Mouse (Mus musculus) lung, embryonic 16.5 days (tissue): Measurements from ENCODE around the gene Epas1. TPM values are rescaled to one million over a fixed set of nuclear protein-coding genes. Genes with fewer than 3 reads are reported as not detected.

Experiments used
- ATAC-seq: fragments of 200-750 bp; cut with Nextera tagmentation; 2 replicates; pipeline ENCODE4 v1.8.0; 2017; ENCODE audit warnings: low read depth, mild to moderate bottlenecking, moderate library complexity
- H3K27ac ChIP-seq: fragments of 300-500 bp; sonication (generic); 2 replicates; pipeline ENCODE4 v1.5.1; 2014; ENCODE audit warnings: mild to moderate bottlenecking, control low read depth, low read length
- H3K27me3 ChIP-seq: fragments of 300-500 bp; sonication (generic); 2 replicates; pipeline ENCODE4 v1.6.1; 2014; ENCODE audit warnings: low read depth, low read length, mixed read lengths; ENCODE audit not compliant: control insufficient read depth, insufficient read depth
- H3K36me3 ChIP-seq: fragments of 300-500 bp; sonication (generic); 2 replicates; pipeline ENCODE4 v1.6.1; 2014; ENCODE audit warnings: low read length; ENCODE audit not compliant: control insufficient read depth, insufficient read depth
- H3K4me1 ChIP-seq: fragments of 300-500 bp; sonication (generic); replicated peaks from 2 replicates; pipeline ENCODE4 v1.6.1; 2014; ENCODE audit warnings: low read length, mixed read lengths; ENCODE audit not compliant: control insufficient read depth, insufficient read depth
- H3K4me2 ChIP-seq: fragments of 300-500 bp; sonication (generic); 2 replicates; pipeline ENCODE4 v1.6.1; 2014; ENCODE audit warnings: low read depth, low read length, control low read depth
- H3K4me3 ChIP-seq: fragments of 300-500 bp; sonication (generic); 2 replicates; pipeline ENCODE4 v1.5.1; 2014; ENCODE audit warnings: mild to moderate bottlenecking, low read length, control low read depth
- H3K9ac ChIP-seq: fragments of 300-500 bp; sonication (generic); 2 replicates; pipeline ENCODE4 v1.6.1; 2014; ENCODE audit warnings: low read length, control low read depth
- H3K9me3 ChIP-seq: fragments of 300-500 bp; sonication (generic); 2 replicates; pipeline ENCODE4 v1.6.1; 2016; ENCODE audit warnings: low read length; ENCODE audit not compliant: control insufficient read depth
- WGBS: fragments of 180-500 bp; shearing (Covaris S2); extraction: QIAGEN DNeasy Blood & Tissue Kit; methylation state at CpG from one replicate; pipeline ENCODE4 v1.1.7; 2014; 5-methylcytosine and 5-hydroxymethylcytosine counted together
- polyA plus RNA-seq: library from polyadenylated mRNA; unstranded; fragments of >200 nt; fragmentation: Nextera tagmentation; extraction: Ambion mirVana; gene quantifications from 2 replicates; pipeline ENCODE4 v1.2.1, GENCODE M21; 2015

Gene Epas1
- polyA plus RNA-seq, 1 experiment from 2014 or later = 14.5 TPM

DNA sequence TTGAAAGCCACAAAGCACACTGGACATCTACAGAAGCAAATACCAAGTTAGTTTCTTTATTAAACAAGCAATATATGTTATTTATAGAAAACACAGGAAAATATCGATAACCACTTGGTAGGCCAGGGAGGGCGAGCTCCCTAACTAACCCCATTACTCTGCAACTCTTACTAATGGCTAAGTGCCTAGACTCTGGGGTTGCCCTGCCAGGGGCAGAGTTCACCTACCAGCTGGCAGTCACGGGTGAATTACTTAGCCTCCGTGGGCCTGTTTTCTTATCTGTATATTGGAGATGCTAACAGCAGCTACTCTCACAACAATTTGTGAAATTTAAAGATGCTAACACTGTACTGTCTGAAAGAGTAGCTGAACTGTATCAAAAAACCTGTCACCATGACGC is 42.3 kb downstream of the Epas1 start:
- Histone ChIP-seq H3K36me3 (no peaks in the 10 kb centered on the region), H3K27ac (no peak overlapping the region), H3K9me3 (no peaks in the 10 kb centered on the region), H3K4me1 (peaks cover 10% of the 10 kb centered on the region), H3K27me3 (no peaks in the 10 kb centered on the region), H3K9ac (no peak overlapping the region), H3K4me2 (no peak overlapping the region), H3K4me3 (no peak overlapping the region)
- 69% methylated on average over 5 of the region's 5 CpGs for WGBS
- ATAC-seq = no peak

DNA sequence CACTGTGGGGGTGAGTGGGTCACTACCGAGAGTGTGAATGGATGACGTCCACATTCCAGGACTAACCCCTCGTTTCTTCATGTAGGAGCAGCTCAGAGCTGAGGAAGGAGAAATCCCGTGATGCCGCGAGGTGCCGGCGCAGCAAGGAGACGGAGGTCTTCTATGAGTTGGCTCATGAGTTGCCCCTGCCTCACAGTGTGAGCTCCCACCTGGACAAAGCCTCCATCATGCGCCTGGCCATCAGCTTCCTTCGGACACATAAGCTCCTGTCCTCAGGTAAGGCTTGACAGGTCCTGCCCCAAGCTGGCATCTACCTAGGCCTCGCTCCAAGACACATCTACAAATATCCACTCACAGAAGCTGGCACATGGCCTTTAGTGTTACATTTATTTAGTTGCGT is 43.5 kb downstream of the Epas1 start:
- Histone ChIP-seq H3K9ac (no peak overlapping the region), H3K27ac (peak overlapping the region; percentile 67; the same call in 1 of the 2 replicates), H3K4me1 (peaks cover 15% of the 10 kb centered on the region), H3K36me3 (no peaks in the 10 kb centered on the region), H3K27me3 (no peaks in the 10 kb centered on the region), H3K4me2 (no peak overlapping the region), H3K9me3 (no peaks in the 10 kb centered on the region), H3K4me3 (no peak overlapping the region)
- ATAC-seq = no peak
- WGBS = 90% methylated on average over 13 of the region's 13 CpGs

DNA sequence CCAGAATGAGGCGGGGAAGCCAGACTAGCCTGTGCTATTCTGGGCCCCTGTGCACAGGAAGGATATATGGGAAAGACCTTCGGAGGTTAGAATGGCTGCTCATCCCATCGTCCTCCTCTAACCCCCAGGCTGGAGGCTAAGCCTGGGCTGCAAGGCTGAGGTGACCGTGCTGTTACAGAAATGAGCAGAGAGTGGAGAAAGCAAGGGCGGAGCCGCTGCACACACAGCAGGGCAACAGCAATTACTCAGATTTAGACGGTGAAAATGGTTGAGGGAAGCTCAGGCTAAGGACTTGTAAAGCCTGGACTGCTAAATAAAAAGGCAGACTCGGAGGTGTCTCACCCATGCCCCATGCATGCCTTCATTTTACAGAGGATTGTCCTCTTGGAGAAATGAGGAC is 45.0 kb downstream of the Epas1 start:
- Histone ChIP-seq H3K4me1 (peaks cover 24% of the 10 kb centered on the region), H3K27me3 (no peaks in the 10 kb centered on the region), H3K36me3 (no peaks in the 10 kb centered on the region), H3K4me2 (no peak overlapping the region), H3K27ac (peak overlapping the region; percentile 67), H3K9me3 (no peaks in the 10 kb centered on the region), H3K9ac (no peak overlapping the region), H3K4me3 (no peak overlapping the region)
- 52% methylated on average over 8 of the region's 8 CpGs for WGBS
- no peak for ATAC-seq

DNA sequence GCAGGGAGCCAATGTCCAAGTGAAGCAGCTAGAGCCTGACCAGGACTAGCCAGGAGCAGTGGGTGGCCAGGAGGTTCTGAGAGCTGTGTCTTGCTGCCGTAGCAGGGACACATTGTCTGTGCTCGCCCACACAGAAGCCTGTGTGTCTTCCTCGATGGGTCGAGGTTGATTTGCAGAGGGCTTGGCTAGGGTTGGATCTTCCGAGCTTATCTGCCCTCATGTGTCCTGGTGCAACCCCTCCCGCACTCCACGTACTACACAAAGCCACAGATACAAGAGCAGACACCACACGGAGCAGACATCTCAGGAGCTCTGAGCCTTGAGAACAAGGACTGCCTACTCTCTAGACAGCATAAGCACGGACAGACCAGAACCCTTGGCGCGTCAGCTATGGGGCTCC is 45.5 kb downstream of the Epas1 start:
- H3K36me3 ChIP-seq = no peaks in the 10 kb centered on the region
- WGBS = 61% methylated on average over 11 of the region's 11 CpGs
- H3K27me3 ChIP-seq = no peaks in the 10 kb centered on the region
- H3K4me3 ChIP-seq = no peak overlapping the region
- H3K4me1 ChIP-seq = peaks cover 24% of the 10 kb centered on the region
- ATAC-seq = no peak
- no peaks in the 10 kb centered on the region for H3K9me3 ChIP-seq
- no peak overlapping the region for H3K4me2 ChIP-seq
- peak overlapping the region; percentile 80 for H3K27ac ChIP-seq
- H3K9ac ChIP-seq = no peak overlapping the region

DNA sequence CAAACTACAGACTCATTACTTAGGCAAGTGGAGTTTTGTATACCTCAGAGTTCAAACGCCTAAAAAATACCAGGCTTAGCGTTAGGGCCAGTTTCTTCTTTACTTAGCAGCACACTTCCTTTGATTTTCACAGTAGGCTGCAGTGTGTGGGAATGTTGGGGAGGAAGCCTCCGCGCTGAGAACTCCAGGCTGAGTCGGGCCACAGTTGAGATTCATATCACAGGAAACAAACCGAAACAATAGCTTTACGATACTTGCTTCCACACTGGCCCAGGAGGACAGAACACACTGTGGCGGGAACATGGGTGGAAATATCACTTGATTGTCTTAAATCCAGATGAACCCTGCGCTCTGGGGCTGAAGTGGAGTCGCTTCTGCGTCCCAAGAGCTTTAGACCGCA is 47.0 kb downstream of the Epas1 start:
- WGBS = 57% methylated on average over 12 of the region's 12 CpGs
- Histone ChIP-seq H3K9me3 (no peaks in the 10 kb centered on the region), H3K4me2 (no peak overlapping the region), H3K4me3 (no peak overlapping the region), H3K27ac (peak overlapping the region; percentile 80), H3K4me1 (peaks cover 24% of the 10 kb centered on the region), H3K27me3 (no peaks in the 10 kb centered on the region), H3K36me3 (no peaks in the 10 kb centered on the region), H3K9ac (no peak overlapping the region)
- peak; percentile 56 for ATAC-seq

DNA sequence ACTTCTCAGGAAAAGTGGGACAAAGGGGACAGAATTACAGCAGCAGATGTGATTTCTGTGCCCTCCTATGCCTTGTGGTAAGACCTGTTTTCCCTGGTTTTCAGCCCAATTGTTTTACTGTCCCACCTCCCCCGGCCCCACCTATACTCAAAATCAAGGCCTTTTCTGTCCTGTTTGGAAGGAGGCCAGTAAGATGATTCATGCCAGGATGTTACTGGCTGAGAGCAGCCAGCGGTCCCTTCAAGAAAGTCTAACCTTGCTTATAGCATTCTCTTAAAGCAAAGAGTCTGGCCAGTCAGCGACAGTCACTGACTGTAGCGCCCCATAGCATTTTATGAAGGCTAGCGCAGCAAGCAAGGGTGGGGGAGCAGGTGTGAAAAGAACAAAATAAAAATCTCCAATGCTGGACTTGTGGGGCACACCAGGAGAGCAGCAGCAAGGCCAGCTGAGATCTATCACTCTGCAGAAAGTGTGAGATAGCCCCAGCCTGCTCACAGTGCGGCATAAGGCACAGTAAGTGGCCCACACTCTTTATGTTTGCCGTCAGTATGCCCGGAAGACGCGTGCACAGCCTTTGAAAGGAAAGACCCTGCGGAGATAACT is 47.8 kb downstream of the Epas1 start:
- WGBS = 50% methylated on average over 11 of the region's 11 CpGs
- no peaks in the 10 kb centered on the region for H3K36me3 ChIP-seq
- 0 out of 2 replicates have a peak overlapping the region, but pooled peaks have one; percentile 7 for H3K4me2 ChIP-seq
- H3K9ac ChIP-seq = no peak overlapping the region
- H3K27ac ChIP-seq = peak overlapping the region; percentile 80
- ATAC-seq = peak; percentile 27; the same call in 1 of the 2 replicates
- peaks cover 24% of the 10 kb centered on the region for H3K4me1 ChIP-seq
- H3K9me3 ChIP-seq = no peaks in the 10 kb centered on the region
- H3K4me3 ChIP-seq = no peak overlapping the region
- H3K27me3 ChIP-seq = no peaks in the 10 kb centered on the region

DNA sequence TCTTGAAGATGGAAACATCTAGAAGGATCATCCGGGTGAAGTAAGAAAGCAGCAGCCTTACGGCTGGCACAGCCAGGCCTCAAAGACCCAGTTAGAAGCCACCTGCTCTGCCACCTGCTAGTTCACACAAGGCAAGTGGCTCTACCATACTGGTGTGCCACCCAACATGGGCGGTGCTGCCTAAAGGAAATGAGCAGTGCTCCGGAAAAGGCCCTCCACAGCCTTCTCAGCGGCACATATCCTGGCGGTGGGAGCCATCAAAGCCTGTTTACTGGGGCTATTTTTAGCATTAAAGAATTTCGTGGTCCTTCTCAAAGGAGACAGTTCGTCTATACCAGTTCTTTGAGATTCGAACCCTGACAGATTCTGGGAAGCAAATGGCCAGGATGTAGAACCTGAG is 48.4 kb downstream of the Epas1 start:
- Histone ChIP-seq H3K9ac (no peak overlapping the region), H3K27me3 (no peaks in the 10 kb centered on the region), H3K4me2 (0 out of 2 replicates have a peak overlapping the region, but pooled peaks have one; percentile 7), H3K4me3 (no peak overlapping the region), H3K4me1 (peaks cover 24% of the 10 kb centered on the region), H3K36me3 (no peaks in the 10 kb centered on the region; the same call in 1 of the 2 replicates), H3K9me3 (no peaks in the 10 kb centered on the region), H3K27ac (peak overlapping the region; percentile 88)
- 32% methylated on average over 9 of the region's 9 CpGs for WGBS
- peak; percentile 64 for ATAC-seq

DNA sequence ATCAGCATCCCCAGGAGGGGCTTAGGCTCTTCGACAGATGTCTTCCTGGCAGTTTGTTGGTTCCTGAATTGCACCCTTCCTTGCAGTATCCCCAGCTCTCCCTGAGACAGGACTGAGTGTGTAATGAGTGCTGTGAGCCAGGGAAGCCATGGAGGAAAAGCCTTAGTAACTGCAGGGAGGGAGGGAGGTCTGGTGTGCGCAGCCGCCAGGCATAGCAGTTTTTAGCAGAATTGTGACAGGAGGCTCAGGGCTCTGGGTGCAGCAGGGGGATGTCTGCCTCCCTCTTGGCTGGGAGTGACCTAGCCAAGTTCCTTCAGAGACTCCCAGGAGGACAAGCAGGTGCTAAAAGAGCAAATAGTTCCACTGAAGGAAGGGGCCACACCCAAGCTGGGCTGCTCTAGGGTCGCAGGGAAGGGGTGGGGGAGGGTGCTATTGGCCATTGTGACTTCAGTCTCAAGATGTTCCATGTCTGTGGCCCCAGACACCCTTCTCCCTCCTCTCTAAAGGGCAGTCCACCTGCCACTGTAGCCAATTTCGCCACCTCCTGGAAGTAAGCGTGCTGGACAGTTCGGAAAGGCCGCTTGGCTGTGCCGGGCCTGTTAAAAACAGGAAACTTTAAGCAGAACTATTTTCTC is 49.0 kb downstream of the Epas1 start:
- no peaks in the 10 kb centered on the region for H3K27me3 ChIP-seq
- ATAC-seq = peak; percentile 53
- no peak overlapping the region for H3K4me3 ChIP-seq
- H3K36me3 ChIP-seq = no peaks in the 10 kb centered on the region; the same call in 1 of the 2 replicates
- no peaks in the 10 kb centered on the region for H3K9me3 ChIP-seq
- no peak overlapping the region for H3K4me2 ChIP-seq
- WGBS = 45% methylated on average over 9 of the region's 9 CpGs
- peak overlapping the region; percentile 88 for H3K27ac ChIP-seq
- peaks cover 24% of the 10 kb centered on the region for H3K4me1 ChIP-seq
- peak overlapping the region; percentile 44; the same call in 1 of the 2 replicates for H3K9ac ChIP-seq

DNA sequence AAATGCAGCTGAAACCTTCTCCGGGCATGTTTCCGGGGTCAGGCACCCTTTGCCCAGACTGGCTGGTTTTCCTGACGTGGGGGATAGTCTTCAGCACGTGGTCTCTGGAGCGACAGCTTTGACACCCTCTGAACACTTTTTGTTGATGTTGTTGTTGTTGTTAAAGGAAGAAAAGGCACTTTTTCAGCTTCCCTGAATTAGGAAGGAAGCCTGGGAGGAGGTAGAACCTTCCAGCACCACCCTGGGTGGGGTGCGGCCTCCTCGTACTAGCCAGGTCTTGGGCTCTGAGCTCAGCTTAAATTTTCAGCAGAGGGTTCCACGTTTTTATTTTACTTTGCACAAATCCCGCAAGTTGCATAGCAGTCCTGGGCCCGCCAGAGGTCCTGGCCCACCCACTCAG is 49.6 kb downstream of the Epas1 start:
- no peak for ATAC-seq
- no peaks in the 10 kb centered on the region; the same call in 1 of the 2 replicates for H3K36me3 ChIP-seq
- H3K9ac ChIP-seq = no peak overlapping the region
- no peak overlapping the region for H3K4me3 ChIP-seq
- no peak overlapping the region for H3K4me2 ChIP-seq
- H3K27me3 ChIP-seq = no peaks in the 10 kb centered on the region
- no peaks in the 10 kb centered on the region for H3K9me3 ChIP-seq
- 79% methylated on average over 10 of the region's 10 CpGs for WGBS
- peak overlapping the region; percentile 88; the same call in 1 of the 2 replicates for H3K27ac ChIP-seq
- H3K4me1 ChIP-seq = peaks cover 22% of the 10 kb centered on the region
